Mouse (Mus musculus): ENCODE measurements at regions not wholly inside any gene's neighbourhood (a gene's known extent, or its start where the extent isn't known, plus 50 kb on each side); places are given as distances from the start of the nearest gene placed in this dataset.

DNA sequence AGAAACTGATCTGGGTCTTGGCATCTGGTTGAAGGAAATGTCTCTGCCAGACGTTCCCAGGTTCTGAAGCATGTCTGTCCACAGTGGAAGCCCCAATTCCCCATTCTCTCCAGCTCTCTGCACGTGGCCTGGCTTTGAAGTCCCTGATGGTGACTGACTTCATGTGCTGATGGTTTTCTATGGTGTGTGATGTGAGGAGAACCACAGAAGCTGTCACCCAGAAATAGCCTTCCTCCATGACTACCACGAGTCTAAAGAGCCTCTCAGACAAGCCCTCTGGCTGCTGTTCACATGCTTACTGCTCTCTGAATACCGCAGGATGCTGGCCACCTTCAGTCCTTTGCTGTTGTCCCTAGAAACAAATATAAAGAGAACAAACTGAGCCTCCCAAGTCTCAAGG, 616.8 kb upstream of the 2610301B20Rik start:
- no peak overlapping the region for H3K4me2 ChIP-seq (ENCODE audit: insufficient read depth, low read depth, poor library complexity, severe bottlenecking)
- DNase-seq (ENCODE audit: extremely low read depth): no peak
- H3K79me2 ChIP-seq (replicated peaks; ENCODE audit: control insufficient read depth, extremely low read depth, insufficient read depth, poor library complexity, severe bottlenecking): no peaks in the 10 kb centered on the region
- no peak overlapping the region for H3K4me3 ChIP-seq (replicated peaks in 1 of 3; ENCODE audit: low read depth in 2 of 3, low read length in 2 of 3, poor library complexity in 1 of 3)
- H3K9me3 ChIP-seq (replicated peaks; ENCODE audit: low read length): no peaks in the 10 kb centered on the region
- no peak overlapping the region for H3K27ac ChIP-seq (ENCODE audit: insufficient read depth, low read depth)
- no peak overlapping the region for H3K9ac ChIP-seq (ENCODE audit: insufficient read depth, low read depth)
- in situ Hi-C loops (cut with MboI; ENCODE audit: low pct_ligation_motif_present, low pct_unique_long_range_greater_than_20kb, low sequenced_read_pairs) (no loop called here), dilution Hi-C loops (cut with MboI; ENCODE audit: extremely low pct_ligation_motif_present, extremely low pct_unique_long_range_greater_than_20kb, low sequenced_read_pairs) (no loop called here)
- TF ChIP-seq MAX (IDR thresholded peaks at IDR 0.05; ENCODE audit: low read length) (0 out of 2 replicates have a peak, but pooled peaks have one; percentile 28), BHLHE40 (IDR thresholded peaks at IDR 0.05; ENCODE audit: low read depth, low read length) (peak; percentile 65), MEF2A (IDR thresholded peaks at IDR 0.05; ENCODE audit: borderline replicate concordance, low read depth, low read length) (no peak)
- no peaks in the 10 kb centered on the region for H3K27me3 ChIP-seq (replicated peaks)
- no peaks in the 10 kb centered on the region for H3K36me3 ChIP-seq (replicated peaks in 1 of 2; ENCODE audit: control insufficient read depth in 1 of 2, insufficient read depth in 1 of 2, low read length in 1 of 2)
- H3K4me1 ChIP-seq (ENCODE audit: control insufficient read depth in 1 of 2, insufficient read depth in 2 of 2): peaks cover 13 to 37% of the 10 kb centered on the region in 2 experiments; a peak in 3 of 4 replicates

- Histone ChIP-seq H3K4me2 (ENCODE audit: insufficient read depth, low read depth, poor library complexity, severe bottlenecking) (peak overlapping the region; percentile 8; the same call in 1 of the 2 replicates), H3K4me3 (replicated peaks in 1 of 3; ENCODE audit: low read depth in 2 of 3, low read length in 2 of 3, poor library complexity in 1 of 3) (no peak overlapping the region), H3K79me2 (replicated peaks; ENCODE audit: control insufficient read depth, extremely low read depth, insufficient read depth, poor library complexity, severe bottlenecking) (no peaks in the 10 kb centered on the region), H3K36me3 (replicated peaks in 1 of 2; ENCODE audit: control insufficient read depth in 1 of 2, insufficient read depth in 1 of 2, low read length in 1 of 2) (no peaks in the 10 kb centered on the region), H3K9me3 (replicated peaks; ENCODE audit: low read length) (no peaks in the 10 kb centered on the region), H3K27ac (ENCODE audit: insufficient read depth, low read depth) (no peak overlapping the region), H3K4me1 (ENCODE audit: control insufficient read depth in 1 of 2, insufficient read depth in 2 of 2) (peaks cover 17 to 37% of the 10 kb centered on the region in 2 experiments; a peak in 3 of 4 replicates), H3K27me3 (replicated peaks) (no peaks in the 10 kb centered on the region), H3K9ac (ENCODE audit: insufficient read depth, low read depth) (no peak overlapping the region)
- TF ChIP-seq RCOR1 (conservative IDR thresholded peaks at IDR 0.05; ENCODE audit: low read depth, low read length): no peak
- TF ChIP-seq MYC (IDR thresholded peaks at IDR 0.05; ENCODE audit: low read depth, low read length): no peak
- no peak for TF ChIP-seq UBTF (IDR thresholded peaks at IDR 0.05; ENCODE audit: low read depth, low read length)
- TF ChIP-seq SMC3 (IDR thresholded peaks at IDR 0.05; ENCODE audit: low read depth, low read length): no peak
- no peak for TF ChIP-seq NRF1 (IDR thresholded peaks at IDR 0.05; ENCODE audit: low read depth, low read length)
- TF ChIP-seq NELFE (IDR thresholded peaks at IDR 0.05; ENCODE audit: low read depth, low read length): no peak
- TF ChIP-seq PAX5 (IDR thresholded peaks at IDR 0.05; ENCODE audit: low read length): no peak
- no peak for TF ChIP-seq MAFK (IDR thresholded peaks at IDR 0.05; ENCODE audit: insufficient replicate concordance, low read length)
- TF ChIP-seq ZKSCAN1 (IDR thresholded peaks at IDR 0.05; ENCODE audit: borderline replicate concordance, low read depth, low read length): no peak
- no peak for TF ChIP-seq EP300 (IDR thresholded peaks at IDR 0.05; ENCODE audit: low read length)
- TF ChIP-seq JUND (conservative IDR thresholded peaks at IDR 0.05; ENCODE audit: low read depth, low read length): no peak
- no peak for TF ChIP-seq MXI1 (IDR thresholded peaks at IDR 0.05; ENCODE audit: low read depth, low read length)
- no peak for TF ChIP-seq ZC3H11A (IDR thresholded peaks at IDR 0.05; ENCODE audit: low read depth, low read length)
- no peak for TF ChIP-seq KAT2A (IDR thresholded peaks at IDR 0.05; ENCODE audit: insufficient replicate concordance, low read length)
- TF ChIP-seq JUN (IDR thresholded peaks at IDR 0.05; ENCODE audit: insufficient read depth, low read depth, low read length): no peak
- TF ChIP-seq RAD21 (IDR thresholded peaks at IDR 0.05; ENCODE audit: low read depth, low read length): no peak
- no peak for TF ChIP-seq TBP (conservative IDR thresholded peaks at IDR 0.05; ENCODE audit: low read depth, low read length)
- DNase-seq (ENCODE audit: extremely low read depth): no peak
- dilution Hi-C loops (cut with MboI; ENCODE audit: extremely low pct_ligation_motif_present, extremely low pct_unique_long_range_greater_than_20kb, low sequenced_read_pairs): no loop called here
- in situ Hi-C loops (cut with MboI; ENCODE audit: low pct_ligation_motif_present, low pct_unique_long_range_greater_than_20kb, low sequenced_read_pairs): no loop called here
These were observed 613.9 kb upstream of the 2610301B20Rik start for GRCm38 (mm10) chr4:10260351-10260750.
